In genomic region chr10:19850998-19851691, GRCm38 (mm10) we compare ENCODE assay signal across 8 mouse cellular contexts. TPM values are rescaled to one million over a fixed set of nuclear protein-coding genes. Genes with fewer than 3 reads are reported as not detected.
DNase-seq lines count a peak whose midpoint lies in the region; ATAC-seq and TF ChIP-seq lines count a peak whose summit lies in the region.

TSS of gene Slc35d3 (minus strand) at chr10:19851459.

- peaks cover 33% of the 10 kb centered on the region for H3K4me1 ChIP-seq in forebrain, embryonic 10.5 days
- peaks cover 38% of the 10 kb centered on the region for H3K4me1 ChIP-seq in hindbrain, embryonic 15.5 days (replicated peaks)
- H3K4me1 ChIP-seq in lung, postnatal 0 days (ENCODE audit: insufficient read depth, low read depth, low read length) = peaks cover 18% of the 10 kb centered on the region

- peak within 1 kb of the TSS; percentile 100 for H3K4me2 ChIP-seq in hindbrain, embryonic 15.5 days
- peak within 1 kb of the TSS; percentile 89 for H3K4me2 ChIP-seq in lung, postnatal 0 days (replicated peaks; ENCODE audit: low read depth, low read length)

- no peaks in the 10 kb centered on the region for H3K36me3 ChIP-seq in forebrain, embryonic 10.5 days (replicated peaks)
- H3K36me3 ChIP-seq in hindbrain, embryonic 15.5 days = no peaks in the 10 kb centered on the region
- H3K36me3 ChIP-seq in lung, postnatal 0 days (ENCODE audit: insufficient read depth, low read length) = no peaks in the 10 kb centered on the region

- H3K9ac ChIP-seq in hindbrain, embryonic 15.5 days = peak within 1 kb of the TSS; percentile 49
- H3K9ac ChIP-seq in lung, postnatal 0 days (replicated peaks; ENCODE audit: low read depth) = no peak within 1 kb of the TSS

- ATAC-seq in hindbrain, embryonic 15.5 days (ENCODE audit: low FRiP score, low read depth) = peak; percentile 63
- peak; percentile 17; the same call in 1 of the 2 replicates for ATAC-seq in lung, postnatal 0 days

- peaks cover 79% of the 10 kb centered on the region for H3K27me3 ChIP-seq in forebrain, embryonic 10.5 days (ENCODE audit: poor library complexity, severe bottlenecking)
- H3K27me3 ChIP-seq in hindbrain, embryonic 15.5 days = peaks cover 44% of the 10 kb centered on the region
- H3K27me3 ChIP-seq in lung, postnatal 0 days (replicated peaks; ENCODE audit: insufficient read depth, low read length) = peaks cover 39% of the 10 kb centered on the region

- no peaks in the 10 kb centered on the region for H3K9me3 ChIP-seq in forebrain, embryonic 10.5 days
- no peaks in the 10 kb centered on the region for H3K9me3 ChIP-seq in hindbrain, embryonic 15.5 days
- H3K9me3 ChIP-seq in lung, postnatal 0 days (ENCODE audit: low read length) = no peaks in the 10 kb centered on the region

- TF ChIP-seq EP300 in lung, postnatal 0 days (IDR thresholded peaks at IDR 0.05) = no peak

- peak; percentile 11 for DNase-seq in layer of hippocampus, adult 11-12 months (ENCODE audit: low spot score)
- DNase-seq in layer of hippocampus, adult 8-10 months (ENCODE audit: low spot score in 2 of 2) = no peak
- DNase-seq in adrenal gland, adult 18-20 months (ENCODE audit: low spot score in 2 of 2) = peak; percentile 25 to 28
- peak; percentile 57 for DNase-seq in forebrain, embryonic 10.5 days (ENCODE audit: extremely low spot score, low spot score)
- no peak for DNase-seq in lung, postnatal 0 days (ENCODE audit: low spot score)
- peak; percentile 15 for DNase-seq in spleen, adult 12 weeks (ENCODE audit: low spot score)
- DNase-seq in urinary bladder, postnatal 14 days (ENCODE audit: low spot score) = no peak

- peak within 1 kb of the TSS; percentile 74 for H3K27ac ChIP-seq in forebrain, embryonic 10.5 days
- no peak within 1 kb of the TSS for H3K27ac ChIP-seq in hindbrain, embryonic 15.5 days (replicated peaks)
- no peak within 1 kb of the TSS for H3K27ac ChIP-seq in lung, postnatal 0 days (ENCODE audit: low read length)

- under 1% methylated on average over 72 of the region's 72 CpGs for WGBS in forebrain, embryonic 10.5 days
- under 1% methylated on average over 67 of the region's 72 CpGs for WGBS in hindbrain, embryonic 15.5 days
- WGBS in lung, postnatal 0 days = under 1% methylated on average over 39 of the region's 72 CpGs

- H3K4me3 ChIP-seq in forebrain, embryonic 10.5 days = peak within 1 kb of the TSS; percentile 70
- H3K4me3 ChIP-seq in hindbrain, embryonic 15.5 days = peak within 1 kb of the TSS; percentile 59
- peak within 1 kb of the TSS; percentile 46 for H3K4me3 ChIP-seq in lung, postnatal 0 days (ENCODE audit: low read depth, low read length)

- 0 out of 2 replicates have a peak, but pooled peaks have one; percentile 5 for TF ChIP-seq CTCF in lung, postnatal 0 days (IDR thresholded peaks at IDR 0.05)

RNA-seq across cellular contexts. Expression of gene Slc35d3, which starts in this region (rescaled TPM):
- under 1 TPM; 0.41 to 0.62 (median 0.60) TPM for total RNA-seq in layer of hippocampus, adult 8-10 months (2022)
- total RNA-seq in adrenal gland, adult 18-20 months (2021) = 10 to 100 TPM in 1 of 2 experiments, 1 to 10 TPM in 1; 8.7 to 10.9 TPM
- polyA plus RNA-seq in forebrain, embryonic 10.5 days (2016; fragmentation: Nextera tagmentation; extraction: Ambion mirVana) = 0.33 and 1.0 TPM in 2 replicates
- polyA plus RNA-seq in hindbrain, embryonic 15.5 days (2015; fragmentation: Nextera tagmentation; extraction: Ambion mirVana) = 2.8 and 3.4 TPM in 2 replicates
- 0.36 and 0.39 TPM in 2 replicates for polyA plus RNA-seq in lung, postnatal 0 days (2015; fragmentation: Nextera tagmentation; extraction: Ambion mirVana)

Comparison
In these comparisons a context has a peak if more than half of its experiments do, and no peak if none do; other contexts are left out.
1. RNA of gene Slc35d3 (total RNA-seq): 8.7 to 10.9 TPM in adrenal gland, adult 18-20 months; 0.41 to 0.62 TPM in layer of hippocampus, adult 8-10 months; every median in the first group is over 4 times any median in the second.
2. DNase-seq: peak in layer of hippocampus, adult 11-12 months (single experiment), adrenal gland, adult 18-20 months (2 of 2), forebrain, embryonic 10.5 days (single experiment) and spleen, adult 12 weeks (single experiment); none in layer of hippocampus, adult 8-10 months (0 of 2), lung, postnatal 0 days (single experiment) and urinary bladder, postnatal 14 days (single experiment).
3. Peak in ATAC-seq, H3K4me3 ChIP-seq and H3K4me2 ChIP-seq in lung, postnatal 0 days; RNA of the gene not detected or under 1 TPM.
4. Peak in every context shown above with its lines, with median percentiles within 50 percentile points of each other: H3K4me3 ChIP-seq.